Mouse (Mus musculus) spleen, postnatal 4 days (tissue): Measurements from ENCODE around the gene Hoxa1.

Source experiments
- DNase-seq, 2 experiments: peaks; one replicate each; pipeline ENCODE4 v3.0.0; 2022; ENCODE audit warnings: low spot score in 2 of 2

Gene Hoxa1

GRCm38 (mm10) chr6:52170898-52171223, 12.7 kb upstream of the Hoxa1 start:
- no peak for DNase-seq

- peak in 1 of 2 experiments; percentile 61 for DNase-seq
Observed at GRCm38 (mm10) chr6:52170166-52170897, 12.2 kb upstream of the Hoxa1 start.

- peak in 1 of 2 experiments; percentile 56 for DNase-seq
Observed at GRCm38 (mm10) chr6:52169499-52170165, 11.5 kb upstream of the Hoxa1 start.

- DNase-seq, result peak in 1 of 2 experiments; percentile 57
Observed at GRCm38 (mm10) chr6:52168191-52169055, 10.3 kb upstream of the Hoxa1 start.

- peak in 1 of 2 experiments; percentile 47 for DNase-seq
Observed at GRCm38 (mm10) chr6:52167736-52168161, 9.6 kb upstream of the Hoxa1 start.

- no peak for DNase-seq
Observed at GRCm38 (mm10) chr6:52167176-52167575, 9.1 kb upstream of the Hoxa1 start.

- peak in 1 of 2 experiments; percentile 35 for DNase-seq
Observed at GRCm38 (mm10) chr6:52166431-52167077, 8.4 kb upstream of the Hoxa1 start.

- peak in 1 of 2 experiments; percentile 56 for DNase-seq
Observed at GRCm38 (mm10) chr6:52165441-52166370, 7.6 kb upstream of the Hoxa1 start.

- DNase-seq, result peak in 1 of 2 experiments; percentile 61
Observed at GRCm38 (mm10) chr6:52164626-52165440, 6.7 kb upstream of the Hoxa1 start, which contains the start of gene Hoxa2. Hoxa2 (minus strand) TSS chr6:52164831.

GRCm38 (mm10) chr6:52164051-52164625, 6.0 kb upstream of the Hoxa1 start:
- peak in 1 of 2 experiments; percentile 59 for DNase-seq

- DNase-seq, result no peak
Observed at GRCm38 (mm10) chr6:52163366-52164031, 5.4 kb upstream of the Hoxa1 start.

- no peak for DNase-seq
Observed at GRCm38 (mm10) chr6:52162611-52163365, 4.7 kb upstream of the Hoxa1 start.

- DNase-seq, result no peak
Observed at GRCm38 (mm10) chr6:52162093-52162380, 3.9 kb upstream of the Hoxa1 start.

- no peak for DNase-seq
Observed at GRCm38 (mm10) chr6:52161336-52162092, 3.4 kb upstream of the Hoxa1 start.

GRCm38 (mm10) chr6:52160511-52161335, 2.6 kb upstream of the Hoxa1 start:
- DNase-seq, result peak in 1 of 2 experiments; percentile 55

- DNase-seq, result peak in 1 of 2 experiments; percentile 55
Observed at GRCm38 (mm10) chr6:52159979-52160378, 1.9 kb upstream of the Hoxa1 start.
